Mouse (Mus musculus): ENCODE measurements around the gene C9. TPM values are rescaled to one million over a fixed set of nuclear protein-coding genes. Genes with fewer than 3 reads are reported as not detected.

The C9 gene
- polyA plus RNA-seq (2015; fragmentation: Nextera tagmentation; extraction: Ambion mirVana), result not detected in 2 replicates

DNA sequence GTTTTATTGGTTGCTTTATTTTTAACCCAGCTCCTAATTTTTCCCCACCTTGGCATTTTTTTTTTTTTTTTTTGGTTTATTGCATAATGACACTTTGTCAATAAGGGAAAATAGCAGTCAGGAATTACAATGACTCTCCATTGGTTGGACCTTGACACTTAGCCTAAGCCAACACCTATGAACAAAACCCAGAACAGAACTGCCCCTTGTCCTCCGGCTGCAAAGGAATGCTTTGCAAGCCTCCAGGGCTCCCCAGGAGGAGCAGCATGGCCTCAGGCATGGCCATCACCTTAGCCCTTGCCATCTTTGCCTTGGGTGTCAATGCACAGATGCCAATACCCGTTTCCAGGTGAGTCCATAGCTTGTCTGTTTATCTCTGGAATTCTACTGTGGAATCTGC is at the start of gene C9:
C9 (plus strand) TSS at position 193 of the 400 bp plus-strand sequence.
- H3K27me3 ChIP-seq, result no peaks in the 10 kb centered on the region
- no peak within 1 kb of the TSS for H3K4me2 ChIP-seq (replicated peaks)
- 83% methylated on average over 2 of the region's 2 CpGs for WGBS
- ATAC-seq, result no peak
- no peak within 1 kb of the TSS for H3K4me3 ChIP-seq (replicated peaks)
- no peak within 1 kb of the TSS for H3K27ac ChIP-seq
- H3K4me1 ChIP-seq (replicated peaks), result peaks cover 12% of the 10 kb centered on the region
- no peak within 1 kb of the TSS for H3K9ac ChIP-seq (replicated peaks)
- no peaks in the 10 kb centered on the region for H3K36me3 ChIP-seq
- no peaks in the 10 kb centered on the region for H3K9me3 ChIP-seq

DNA sequence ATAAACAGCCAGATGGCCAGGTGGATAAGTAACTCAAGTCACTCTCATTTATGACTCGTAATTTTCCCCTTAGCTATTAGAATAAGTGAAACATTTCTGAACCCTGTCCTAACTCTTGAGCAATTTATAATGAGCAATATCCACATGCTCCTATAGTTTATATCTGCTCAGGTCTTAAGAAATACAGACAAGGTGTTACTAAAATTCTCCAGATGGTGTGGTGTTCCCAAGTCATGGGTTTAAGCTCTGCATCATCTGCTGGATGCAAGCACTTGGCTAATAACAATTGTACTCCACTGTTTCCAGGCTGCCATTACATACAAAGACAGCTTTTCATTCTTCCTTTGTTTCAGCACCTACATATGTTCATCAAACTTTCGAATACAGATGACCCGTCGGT is 46.9 kb upstream of the C9 start:
- no peak overlapping the region for H3K27ac ChIP-seq
- no peaks in the 10 kb centered on the region for H3K27me3 ChIP-seq
- WGBS, result 91% methylated on average over 4 of the region's 4 CpGs
- H3K4me2 ChIP-seq (replicated peaks), result no peak overlapping the region
- H3K36me3 ChIP-seq, result no peaks in the 10 kb centered on the region
- no peak overlapping the region for H3K9ac ChIP-seq (replicated peaks)
- no peak overlapping the region for H3K4me3 ChIP-seq (replicated peaks)
- no peaks in the 10 kb centered on the region for H3K9me3 ChIP-seq
- no peak for ATAC-seq
- H3K4me1 ChIP-seq (replicated peaks), result no peaks in the 10 kb centered on the region

DNA sequence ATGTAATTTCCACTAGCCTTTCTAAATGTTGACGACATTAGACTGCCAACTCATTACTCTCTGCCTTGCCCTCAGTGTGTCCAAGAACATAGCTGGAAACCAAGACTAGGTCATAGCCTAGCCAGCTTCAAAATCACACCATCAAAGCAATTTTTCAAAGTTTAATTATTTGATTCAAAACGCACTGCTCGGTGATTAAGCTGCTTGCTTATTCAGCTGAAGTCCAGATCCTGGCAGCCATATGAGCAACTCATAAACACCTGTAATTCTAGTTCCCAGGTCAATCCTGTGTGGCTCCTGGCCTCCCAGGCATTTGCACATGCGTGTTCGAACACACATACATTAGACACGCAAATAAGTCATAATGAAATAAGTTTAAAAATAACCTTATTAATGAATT is 46.2 kb upstream of the C9 start:
- Histone ChIP-seq H3K4me2 (replicated peaks) (no peak overlapping the region), H3K9ac (replicated peaks) (no peak overlapping the region), H3K4me1 (replicated peaks) (no peaks in the 10 kb centered on the region), H3K9me3 (no peaks in the 10 kb centered on the region), H3K4me3 (replicated peaks) (no peak overlapping the region), H3K27ac (no peak overlapping the region), H3K36me3 (no peaks in the 10 kb centered on the region), H3K27me3 (no peaks in the 10 kb centered on the region)
- no peak for ATAC-seq
- 94% methylated on average over 6 of the region's 6 CpGs for WGBS

DNA sequence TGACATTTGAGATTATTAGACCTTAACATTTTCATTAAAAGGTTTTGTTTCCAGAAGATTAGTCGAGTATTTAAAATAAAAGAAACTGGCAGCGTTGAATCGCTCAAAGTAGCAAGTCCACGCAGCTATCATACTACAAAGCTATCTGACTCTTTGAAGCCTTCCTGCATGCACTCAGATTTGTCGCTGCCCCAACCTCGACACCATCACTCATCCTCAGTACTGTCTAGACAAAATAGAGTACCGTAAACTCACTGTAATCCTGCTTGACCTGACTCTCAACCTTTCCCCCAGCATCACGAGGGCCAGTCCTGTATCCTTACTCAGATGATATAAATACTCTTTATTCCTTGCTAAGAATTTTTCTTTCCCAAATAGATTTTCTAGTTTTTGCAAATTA is 45.0 kb upstream of the C9 start:
- Histone ChIP-seq H3K4me1 (replicated peaks) (no peaks in the 10 kb centered on the region), H3K4me3 (replicated peaks) (no peak overlapping the region), H3K27ac (no peak overlapping the region), H3K4me2 (replicated peaks) (no peak overlapping the region), H3K9ac (replicated peaks) (no peak overlapping the region), H3K36me3 (no peaks in the 10 kb centered on the region), H3K27me3 (no peaks in the 10 kb centered on the region), H3K9me3 (no peaks in the 10 kb centered on the region)
- no peak for ATAC-seq
- WGBS, result 86% methylated on average over 8 of the region's 8 CpGs

DNA sequence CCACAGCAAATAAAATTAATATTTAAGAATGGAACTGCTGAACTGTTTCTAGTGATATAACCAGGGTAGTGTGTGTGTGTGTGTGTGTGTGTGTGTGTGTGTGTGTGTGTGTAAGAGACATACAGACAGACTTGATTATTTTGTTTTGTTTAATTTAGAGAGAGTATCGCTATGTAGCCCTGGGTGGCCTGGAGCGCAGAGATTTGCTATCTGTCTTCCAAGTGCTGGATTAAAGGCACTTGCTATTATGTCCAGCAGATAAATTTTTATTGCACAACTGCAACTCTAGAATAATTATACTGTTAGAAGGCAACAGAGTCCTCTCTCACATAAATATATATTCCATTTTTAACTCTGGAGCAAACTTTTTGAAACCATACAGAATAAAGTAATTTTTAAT is 42.7 kb upstream of the C9 start:
- Histone ChIP-seq H3K9me3 (no peaks in the 10 kb centered on the region), H3K4me1 (replicated peaks) (no peaks in the 10 kb centered on the region), H3K27me3 (no peaks in the 10 kb centered on the region), H3K4me3 (replicated peaks) (no peak overlapping the region), H3K9ac (replicated peaks) (no peak overlapping the region), H3K27ac (no peak overlapping the region), H3K4me2 (replicated peaks) (no peak overlapping the region), H3K36me3 (no peaks in the 10 kb centered on the region)
- 88% methylated on average over 2 of the region's 2 CpGs for WGBS
- ATAC-seq, result no peak

DNA sequence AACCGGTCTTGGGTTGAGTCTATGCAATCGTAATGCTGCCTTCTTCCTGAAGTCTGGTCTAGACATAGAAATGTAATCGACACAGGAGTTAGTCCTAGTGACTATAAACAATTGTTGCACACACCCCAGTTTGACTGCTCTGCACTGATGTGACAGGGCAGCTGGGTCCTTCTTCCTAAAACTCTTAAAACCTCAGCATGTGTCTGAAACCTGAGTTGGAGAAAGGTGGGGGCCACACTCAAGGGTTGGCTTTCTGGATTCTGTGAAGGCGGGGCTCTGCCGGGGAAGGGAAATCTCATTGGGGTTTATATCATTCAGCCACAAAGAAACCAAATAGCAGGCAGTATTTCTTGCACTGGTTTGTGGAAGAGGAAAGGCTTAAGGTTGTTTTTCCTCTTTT is 41.0 kb upstream of the C9 start:
- Histone ChIP-seq H3K27me3 (no peaks in the 10 kb centered on the region), H3K27ac (no peak overlapping the region), H3K4me1 (replicated peaks) (no peaks in the 10 kb centered on the region), H3K36me3 (no peaks in the 10 kb centered on the region), H3K9ac (replicated peaks) (no peak overlapping the region), H3K4me2 (replicated peaks) (no peak overlapping the region), H3K4me3 (replicated peaks) (no peak overlapping the region), H3K9me3 (no peaks in the 10 kb centered on the region)
- 93% methylated on average over 5 of the region's 5 CpGs for WGBS
- ATAC-seq, result no peak

DNA sequence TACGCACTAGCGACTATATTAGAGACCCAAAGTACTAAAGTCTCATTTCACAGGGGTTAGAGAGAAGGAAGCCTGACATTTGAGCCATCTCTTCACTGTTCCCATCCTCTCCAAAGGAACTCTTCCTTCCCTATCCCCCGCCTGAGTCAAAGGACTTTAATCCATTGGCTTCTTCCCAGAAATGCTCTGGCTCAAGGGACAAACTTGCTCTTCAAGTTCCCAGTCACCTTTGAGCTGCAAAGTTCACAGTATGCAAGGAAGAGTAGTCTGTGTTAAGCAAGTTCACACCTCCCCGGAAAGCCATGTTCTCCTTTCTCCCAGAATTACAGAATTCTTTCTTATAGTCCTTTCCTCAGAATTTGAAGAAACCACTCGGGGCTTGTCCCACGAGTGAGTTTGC is 38.4 kb upstream of the C9 start:
- WGBS, result 87% methylated on average over 6 of the region's 6 CpGs
- H3K4me1 ChIP-seq (replicated peaks), result no peaks in the 10 kb centered on the region
- no peak for ATAC-seq
- H3K9ac ChIP-seq (replicated peaks), result no peak overlapping the region
- H3K9me3 ChIP-seq, result no peaks in the 10 kb centered on the region
- no peaks in the 10 kb centered on the region for H3K27me3 ChIP-seq
- H3K4me3 ChIP-seq (replicated peaks), result no peak overlapping the region
- H3K36me3 ChIP-seq, result no peaks in the 10 kb centered on the region
- H3K4me2 ChIP-seq (replicated peaks), result no peak overlapping the region
- H3K27ac ChIP-seq, result no peak overlapping the region

DNA sequence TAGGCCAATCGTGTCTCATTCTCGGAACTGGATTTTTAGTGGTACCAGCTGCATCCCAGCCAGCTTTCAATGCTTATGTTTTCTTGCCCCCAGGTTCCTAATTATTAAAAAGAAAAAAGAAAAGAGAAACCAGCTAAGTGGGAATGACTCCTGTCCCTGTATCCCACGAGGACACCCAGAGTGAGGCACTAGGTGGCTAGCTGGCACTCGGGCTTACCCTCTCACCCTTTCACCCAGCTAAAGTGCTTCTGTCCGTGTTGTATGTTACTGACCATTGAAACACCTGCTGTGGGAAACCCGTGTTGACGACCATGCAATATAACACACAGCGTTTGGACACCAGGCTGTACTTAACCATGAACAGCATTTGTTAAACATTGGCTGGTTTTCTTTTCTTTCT is 36.1 kb upstream of the C9 start:
- 89% methylated on average over 8 of the region's 8 CpGs for WGBS
- H3K4me1 ChIP-seq (replicated peaks), result no peaks in the 10 kb centered on the region
- H3K36me3 ChIP-seq, result no peaks in the 10 kb centered on the region
- no peak overlapping the region for H3K4me2 ChIP-seq (replicated peaks)
- no peak overlapping the region for H3K27ac ChIP-seq
- ATAC-seq, result no peak
- H3K27me3 ChIP-seq, result no peaks in the 10 kb centered on the region
- H3K4me3 ChIP-seq (replicated peaks), result no peak overlapping the region
- no peaks in the 10 kb centered on the region for H3K9me3 ChIP-seq
- no peak overlapping the region for H3K9ac ChIP-seq (replicated peaks)

DNA sequence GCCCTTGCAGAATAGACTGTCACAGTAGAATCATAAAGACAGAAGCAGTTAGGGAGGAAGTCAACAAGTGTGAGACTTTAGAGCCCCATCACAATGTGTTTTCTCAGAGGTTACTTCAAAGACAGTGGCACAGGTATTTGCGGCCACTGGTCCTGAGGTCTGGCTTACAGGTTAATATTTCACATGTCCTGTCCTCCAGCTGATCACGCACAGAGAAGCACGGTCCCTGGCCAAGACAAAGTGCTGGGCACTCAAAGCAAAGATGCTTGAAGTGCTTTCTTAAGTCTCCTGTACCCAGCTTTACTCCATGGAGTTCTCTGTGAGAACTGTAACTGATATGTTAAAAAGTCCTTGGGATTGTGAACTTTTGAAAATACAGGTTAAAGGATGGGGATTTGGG is 35.0 kb upstream of the C9 start:
- Histone ChIP-seq H3K27ac (no peak overlapping the region), H3K4me1 (replicated peaks) (no peaks in the 10 kb centered on the region), H3K9me3 (no peaks in the 10 kb centered on the region), H3K27me3 (no peaks in the 10 kb centered on the region), H3K4me3 (replicated peaks) (no peak overlapping the region), H3K4me2 (replicated peaks) (no peak overlapping the region), H3K9ac (replicated peaks) (no peak overlapping the region), H3K36me3 (no peaks in the 10 kb centered on the region)
- no peak for ATAC-seq
- 89% methylated on average over 3 of the region's 3 CpGs for WGBS

DNA sequence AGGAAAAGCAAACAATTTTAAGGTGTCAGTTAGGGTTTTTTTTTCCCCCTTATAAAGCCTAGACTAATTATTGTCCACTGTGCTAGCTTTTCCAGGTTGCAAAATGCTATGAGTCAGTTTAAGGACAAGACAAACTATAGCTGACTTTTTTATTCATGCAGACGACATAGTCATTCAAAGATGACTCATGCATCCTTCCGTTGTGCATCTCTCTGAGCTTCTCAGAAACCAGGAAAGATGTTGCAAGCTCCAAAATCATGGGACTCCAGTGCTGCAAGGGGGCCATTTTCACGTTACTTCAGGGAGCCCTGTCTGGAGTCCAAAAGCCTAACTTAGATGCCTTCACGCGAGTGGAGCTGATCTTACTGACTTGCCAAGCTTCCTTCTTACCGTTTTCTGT is 33.8 kb upstream of the C9 start:
- 90% methylated on average over 6 of the region's 6 CpGs for WGBS
- Histone ChIP-seq H3K9ac (replicated peaks) (no peak overlapping the region), H3K9me3 (no peaks in the 10 kb centered on the region), H3K36me3 (no peaks in the 10 kb centered on the region), H3K4me3 (replicated peaks) (no peak overlapping the region), H3K4me2 (replicated peaks) (no peak overlapping the region), H3K27me3 (no peaks in the 10 kb centered on the region), H3K27ac (no peak overlapping the region), H3K4me1 (replicated peaks) (no peaks in the 10 kb centered on the region)
- no peak for ATAC-seq

DNA sequence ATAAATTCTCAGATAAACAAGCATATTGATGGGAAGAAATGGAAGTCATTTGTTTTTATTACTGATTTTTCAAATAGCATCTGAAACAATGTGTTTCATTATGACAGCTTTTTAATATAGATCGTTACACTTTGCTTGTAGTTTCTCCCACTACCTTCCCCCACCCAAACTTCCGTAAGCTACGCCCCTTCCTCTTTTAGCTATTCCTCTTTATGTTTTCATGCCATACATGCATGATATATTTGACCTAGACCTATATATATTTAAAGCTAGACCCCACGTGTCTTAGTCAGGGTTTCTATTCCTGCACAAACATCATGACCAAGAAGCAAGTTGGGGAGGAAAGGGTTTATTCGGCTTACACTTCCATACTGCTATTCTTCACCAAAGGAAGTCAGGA is 29.8 kb upstream of the C9 start:
- Histone ChIP-seq H3K36me3 (no peaks in the 10 kb centered on the region), H3K27me3 (no peaks in the 10 kb centered on the region), H3K4me3 (replicated peaks) (no peak overlapping the region), H3K4me1 (replicated peaks) (no peaks in the 10 kb centered on the region), H3K9ac (replicated peaks) (no peak overlapping the region), H3K27ac (no peak overlapping the region), H3K9me3 (no peaks in the 10 kb centered on the region), H3K4me2 (replicated peaks) (no peak overlapping the region)
- 95% methylated on average over 5 of the region's 5 CpGs for WGBS
- ATAC-seq, result no peak

DNA sequence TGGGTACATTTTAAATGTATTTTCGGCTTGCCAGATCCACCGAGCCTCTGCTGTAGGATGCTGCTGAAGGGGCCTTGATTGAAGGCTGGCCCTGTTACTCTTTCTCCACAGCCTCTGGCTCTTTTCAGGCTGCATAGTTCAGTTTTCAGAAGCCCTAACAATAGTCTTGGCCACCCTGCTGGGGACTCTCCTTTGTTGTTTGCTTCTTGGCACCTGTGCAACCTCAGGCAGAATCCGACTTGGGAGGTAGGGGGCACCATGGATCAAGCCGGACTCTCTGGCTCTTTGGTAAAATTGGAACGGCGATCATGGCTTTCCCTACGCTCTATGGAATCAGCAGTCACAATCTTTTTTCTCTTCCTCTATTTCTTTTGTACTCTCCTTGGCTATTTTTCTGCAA is 13.3 kb upstream of the C9 start:
- no peak for ATAC-seq
- H3K27ac ChIP-seq, result no peak overlapping the region
- peaks cover 5% of the 10 kb centered on the region; the same call in 1 of the 2 replicates for H3K9me3 ChIP-seq
- no peak overlapping the region for H3K4me2 ChIP-seq (replicated peaks)
- H3K4me1 ChIP-seq (replicated peaks), result no peaks in the 10 kb centered on the region
- no peaks in the 10 kb centered on the region for H3K27me3 ChIP-seq
- no peaks in the 10 kb centered on the region for H3K36me3 ChIP-seq
- WGBS, result 47% methylated on average over 7 of the region's 7 CpGs
- no peak overlapping the region for H3K9ac ChIP-seq (replicated peaks)
- no peak overlapping the region for H3K4me3 ChIP-seq (replicated peaks)

DNA sequence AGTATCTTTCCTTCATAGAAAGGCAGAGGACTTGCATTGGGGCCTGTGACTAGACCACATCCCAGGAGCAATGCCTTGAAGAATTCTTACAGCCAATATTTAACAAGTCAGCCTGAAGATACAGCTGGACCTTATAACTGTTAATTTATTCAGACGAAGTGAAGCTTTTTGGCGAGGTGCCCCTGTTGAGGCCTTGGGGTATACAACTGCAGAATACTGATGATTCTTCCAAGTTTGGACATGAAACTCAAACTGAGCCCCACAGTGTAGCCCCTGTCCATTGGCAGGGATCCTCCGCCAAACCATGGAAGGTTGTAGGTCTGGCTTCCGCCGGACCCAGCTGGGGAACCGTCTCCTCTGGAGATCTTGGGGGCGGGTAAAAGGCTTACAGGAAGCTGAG is 12.7 kb upstream of the C9 start:
- no peak overlapping the region for H3K4me2 ChIP-seq (replicated peaks)
- no peaks in the 10 kb centered on the region for H3K27me3 ChIP-seq
- 91% methylated on average over 7 of the region's 7 CpGs for WGBS
- no peak overlapping the region for H3K9ac ChIP-seq (replicated peaks)
- no peaks in the 10 kb centered on the region for H3K36me3 ChIP-seq
- no peak overlapping the region for H3K27ac ChIP-seq
- no peaks in the 10 kb centered on the region for H3K4me1 ChIP-seq (replicated peaks)
- no peak overlapping the region for H3K4me3 ChIP-seq (replicated peaks)
- peaks cover 5% of the 10 kb centered on the region; the same call in 1 of the 2 replicates for H3K9me3 ChIP-seq
- ATAC-seq, result peak; percentile 37
